Mouse (Mus musculus) stomach, embryonic 15.5 days (tissue): ENCODE results near the gene Notch1. TPM values are rescaled to one million over a fixed set of nuclear protein-coding genes. Genes with fewer than 3 reads are reported as not detected.

Source experiments
- ATAC-seq: fragments of 200-750 bp; cut with Nextera tagmentation; 2 replicates; pipeline ENCODE4 v1.8.0; 2017; ENCODE audit warnings: low read depth, moderate number of reproducible peaks, moderate TSS enrichment; ENCODE audit not compliant: insufficient read depth, low FRiP score
- H3K27ac ChIP-seq: fragments of 300-500 bp; sonication (generic); 2 replicates; pipeline ENCODE4 v1.5.1; 2015; ENCODE audit warnings: mild to moderate bottlenecking, inconsistent platforms
- H3K27me3 ChIP-seq: fragments of 300-500 bp; sonication (generic); replicated peaks from 2 replicates; pipeline ENCODE4 v1.6.1; 2015; ENCODE audit warnings: inconsistent platforms
- H3K36me3 ChIP-seq: fragments of 300-500 bp; sonication (generic); 2 replicates; pipeline ENCODE4 v1.6.1; 2015; ENCODE audit warnings: inconsistent platforms
- H3K4me1 ChIP-seq: fragments of 300-500 bp; sonication (generic); 2 replicates; pipeline ENCODE4 v1.6.1; 2015; ENCODE audit warnings: inconsistent platforms
- H3K4me2 ChIP-seq: fragments of 300-500 bp; sonication (generic); 2 replicates; pipeline ENCODE4 v1.6.1; 2015; ENCODE audit warnings: mild to moderate bottlenecking, inconsistent platforms
- H3K4me3 ChIP-seq: fragments of 300-500 bp; sonication (generic); replicated peaks from 2 replicates; pipeline ENCODE4 v1.5.1; 2015; ENCODE audit warnings: inconsistent platforms
- H3K9ac ChIP-seq: fragments of 300-500 bp; sonication (generic); 2 replicates; pipeline ENCODE4 v1.6.1; 2015; ENCODE audit warnings: inconsistent platforms
- H3K9me3 ChIP-seq: fragments of 300-500 bp; sonication (generic); 2 replicates; pipeline ENCODE4 v1.6.1; 2016; ENCODE audit warnings: inconsistent platforms
- WGBS: fragments of 180-500 bp; shearing (Covaris S2); methylation state at CpG from one replicate; pipeline ENCODE4 v1.1.7; 2015; 5-methylcytosine and 5-hydroxymethylcytosine counted together
- polyA plus RNA-seq: library from polyadenylated mRNA; unstranded; fragments of >200 nt; fragmentation: Nextera tagmentation; extraction: Ambion mirVana; gene quantifications from 2 replicates; pipeline ENCODE4 v1.2.1, GENCODE M21; 2015

Gene Notch1
- polyA plus RNA-seq, 1 experiment from 2014 or later: 16.1 TPM

DNA sequence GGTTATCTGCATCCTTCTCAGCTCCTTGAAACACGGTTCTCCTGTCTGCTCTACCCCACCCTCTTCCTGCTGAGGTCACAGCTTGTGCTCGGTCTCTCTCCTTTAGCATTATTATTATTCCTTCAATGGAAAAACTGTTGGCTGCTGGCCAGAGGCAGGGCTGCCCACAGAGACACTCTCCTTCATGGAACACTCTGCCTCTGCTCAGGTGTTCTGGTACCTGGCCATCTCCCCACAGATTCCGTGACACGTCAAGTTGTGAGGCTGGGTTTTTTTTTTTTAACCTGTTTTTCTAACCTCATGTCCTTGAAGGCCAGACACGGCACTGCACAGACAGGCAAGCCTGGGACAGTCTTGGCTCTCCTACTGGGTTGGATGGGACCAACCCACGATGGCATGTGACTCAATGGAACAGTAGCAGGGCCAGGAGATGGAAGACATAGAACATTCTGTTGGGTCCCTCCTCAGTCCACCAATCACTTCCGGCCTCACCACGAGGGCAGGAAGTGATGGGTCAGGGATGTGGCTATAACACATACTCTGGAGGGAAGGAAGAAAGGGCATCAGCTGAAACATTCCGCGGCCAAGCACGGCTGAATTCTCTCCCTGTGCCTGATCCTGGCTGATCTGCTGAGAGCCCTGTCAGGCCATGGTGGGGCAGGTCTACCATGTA is 18.5 kb downstream of the Notch1 start:
- H3K9ac ChIP-seq: no peak overlapping the region
- peaks cover 89% of the 10 kb centered on the region for H3K4me1 ChIP-seq
- no peak overlapping the region for H3K4me3 ChIP-seq
- no peak for ATAC-seq
- H3K4me2 ChIP-seq: peak overlapping the region; percentile 6; the same call in 1 of the 2 replicates
- no peak overlapping the region for H3K27ac ChIP-seq
- no peaks in the 10 kb centered on the region for H3K9me3 ChIP-seq
- H3K27me3 ChIP-seq: no peaks in the 10 kb centered on the region
- 64% methylated on average over 11 of the region's 11 CpGs for WGBS
- no peaks in the 10 kb centered on the region for H3K36me3 ChIP-seq

GRCm38 (mm10) chr2:26496451-26496850 is 20.0 kb downstream of the Notch1 start:
- no peaks in the 10 kb centered on the region for H3K27me3 ChIP-seq
- H3K4me2 ChIP-seq: no peak overlapping the region
- H3K9me3 ChIP-seq: no peaks in the 10 kb centered on the region
- H3K27ac ChIP-seq: no peak overlapping the region
- 78% methylated on average over 3 of the region's 3 CpGs for WGBS
- ATAC-seq: no peak
- no peaks in the 10 kb centered on the region for H3K36me3 ChIP-seq
- H3K4me3 ChIP-seq: no peak overlapping the region
- no peak overlapping the region for H3K9ac ChIP-seq
- H3K4me1 ChIP-seq: peaks cover 94% of the 10 kb centered on the region

DNA sequence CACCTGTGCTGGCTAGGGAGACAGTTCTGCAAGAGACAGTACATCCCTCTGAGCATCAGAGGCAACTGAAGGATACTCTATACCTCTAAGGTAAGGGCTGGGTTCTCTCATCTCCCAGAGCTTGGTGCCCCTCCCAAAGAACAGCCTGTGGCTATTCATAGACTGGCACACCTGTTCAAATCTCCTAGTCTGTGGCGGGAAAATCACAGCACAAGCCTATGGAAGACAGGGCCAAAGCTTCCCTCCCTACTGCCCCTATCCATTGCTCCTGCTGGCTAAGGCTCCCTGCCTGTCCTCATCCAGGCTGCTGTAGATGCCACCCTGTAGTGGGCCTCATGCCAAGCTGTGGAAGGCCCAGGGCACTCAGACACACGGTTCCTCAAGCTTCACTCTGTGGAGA is 20.8 kb downstream of the Notch1 start:
- Histone ChIP-seq H3K36me3 (no peaks in the 10 kb centered on the region), H3K27ac (no peak overlapping the region), H3K4me1 (peaks cover 94% of the 10 kb centered on the region), H3K4me2 (no peak overlapping the region), H3K9ac (no peak overlapping the region), H3K27me3 (no peaks in the 10 kb centered on the region), H3K9me3 (no peaks in the 10 kb centered on the region), H3K4me3 (no peak overlapping the region)
- ATAC-seq: no peak
- WGBS: 79% methylated on average over 2 of the region's 2 CpGs

- no peaks in the 10 kb centered on the region for H3K9me3 ChIP-seq
- H3K4me2 ChIP-seq: peak overlapping the region; percentile 17; the same call in 1 of the 2 replicates
- no peaks in the 10 kb centered on the region for H3K27me3 ChIP-seq
- no peaks in the 10 kb centered on the region for H3K36me3 ChIP-seq
- no peak for ATAC-seq
- 64% methylated on average over 5 of the region's 5 CpGs for WGBS
- peak overlapping the region; percentile 81 for H3K27ac ChIP-seq
- H3K4me1 ChIP-seq: peaks cover 94% of the 10 kb centered on the region
- no peak overlapping the region for H3K4me3 ChIP-seq
- H3K9ac ChIP-seq: no peak overlapping the region
Measured at GRCm38 (mm10) chr2:26494991-26495390, 21.5 kb downstream of the Notch1 start.

- H3K4me3 ChIP-seq: no peak overlapping the region
- H3K9ac ChIP-seq: no peak overlapping the region
- H3K9me3 ChIP-seq: no peaks in the 10 kb centered on the region
- 14% methylated on average over 7 of the region's 7 CpGs for WGBS
- H3K36me3 ChIP-seq: no peaks in the 10 kb centered on the region
- peak overlapping the region; percentile 17; the same call in 1 of the 2 replicates for H3K4me2 ChIP-seq
- H3K27me3 ChIP-seq: no peaks in the 10 kb centered on the region
- H3K27ac ChIP-seq: peak overlapping the region; percentile 81
- H3K4me1 ChIP-seq: peaks cover 94% of the 10 kb centered on the region
- ATAC-seq: peak; percentile 18; the same call in 1 of the 2 replicates
Measured at GRCm38 (mm10) chr2:26494396-26494795, 22.1 kb downstream of the Notch1 start.

DNA sequence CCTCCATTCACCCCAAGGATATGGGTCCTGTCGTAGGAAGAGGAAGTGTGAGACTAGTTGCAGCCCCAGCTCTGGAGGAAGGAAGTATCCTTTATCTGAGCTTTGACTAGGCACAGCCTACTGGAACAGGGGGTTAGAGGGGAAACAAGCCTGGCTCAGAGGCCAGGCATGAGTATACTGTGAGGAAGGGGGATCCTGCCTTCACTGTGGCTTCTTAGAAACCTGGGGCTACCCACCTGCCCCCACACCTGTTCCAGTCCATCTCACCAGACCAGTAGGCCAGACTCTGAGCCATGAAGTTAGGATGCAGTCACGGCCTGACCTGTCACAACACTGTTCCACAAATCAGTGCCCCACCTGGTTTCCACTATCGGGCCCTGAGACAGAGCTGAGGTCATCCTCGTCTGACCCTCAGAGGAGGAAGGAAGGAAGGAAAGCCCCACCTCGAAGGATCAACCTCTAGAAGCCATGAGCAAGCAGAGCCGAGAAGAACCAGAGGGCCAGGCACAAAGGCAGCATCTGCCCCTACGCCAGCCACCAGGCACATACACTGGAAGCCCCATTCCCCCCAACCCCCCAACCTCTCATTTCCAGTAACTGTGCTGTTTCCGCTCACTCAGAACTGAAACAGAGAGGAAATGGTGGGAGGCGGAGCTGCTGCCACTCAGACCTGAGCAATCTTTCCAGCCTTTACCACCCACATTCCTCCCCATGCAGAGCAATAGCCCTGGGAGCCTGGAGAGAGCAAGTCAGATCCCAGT is 23.3 kb downstream of the Notch1 start:
- Histone ChIP-seq H3K9me3 (no peaks in the 10 kb centered on the region), H3K9ac (no peak overlapping the region), H3K4me3 (no peak overlapping the region), H3K4me1 (peaks cover 94% of the 10 kb centered on the region), H3K27ac (peak overlapping the region; percentile 81), H3K4me2 (peak overlapping the region; percentile 27), H3K36me3 (no peaks in the 10 kb centered on the region), H3K27me3 (no peaks in the 10 kb centered on the region)
- WGBS: 31% methylated on average over 9 of the region's 9 CpGs
- ATAC-seq: no peak; the same call in 1 of the 2 replicates

DNA sequence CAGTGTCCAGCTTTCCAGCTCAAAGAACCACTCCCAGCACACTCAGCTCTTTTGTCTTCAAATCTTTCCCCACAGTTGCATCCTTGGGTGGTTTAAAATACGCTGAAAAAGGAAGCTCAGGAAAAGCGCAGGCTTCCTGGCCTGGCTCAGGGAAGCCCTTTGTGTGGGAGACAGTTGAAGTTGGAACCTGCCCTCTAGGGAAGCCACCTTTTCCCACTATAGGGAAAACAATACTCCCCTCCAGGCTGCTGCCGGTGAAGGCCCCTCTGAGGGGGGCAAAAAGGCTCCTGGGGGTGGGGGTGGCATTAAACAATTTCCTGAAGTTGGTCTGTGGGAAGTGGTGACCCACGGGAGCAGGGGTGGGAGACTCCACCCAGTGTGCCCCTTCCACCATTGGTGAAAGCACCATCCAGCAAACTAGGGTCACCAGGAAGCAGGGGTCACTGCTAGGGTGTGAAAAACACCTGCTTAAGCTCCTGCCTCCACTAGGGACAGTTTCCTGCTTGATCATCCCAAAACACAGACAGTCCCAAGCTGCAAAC is 25.6 kb downstream of the Notch1 start:
- Histone ChIP-seq H3K4me1 (peaks cover 95% of the 10 kb centered on the region), H3K27ac (peak overlapping the region; percentile 6), H3K27me3 (no peaks in the 10 kb centered on the region), H3K9me3 (no peaks in the 10 kb centered on the region), H3K4me2 (no peak overlapping the region), H3K9ac (no peak overlapping the region), H3K36me3 (no peaks in the 10 kb centered on the region), H3K4me3 (no peak overlapping the region)
- 45% methylated on average over 4 of the region's 4 CpGs for whole genome bisulfite sequencing
- no peak for ATAC-seq

- Histone ChIP-seq H3K4me2 (0 out of 2 replicates have a peak overlapping the region, but pooled peaks have one; percentile 23), H3K27me3 (no peaks in the 10 kb centered on the region), H3K9me3 (no peaks in the 10 kb centered on the region), H3K4me3 (no peak overlapping the region), H3K4me1 (peaks cover 93% of the 10 kb centered on the region), H3K36me3 (peaks cover 2% of the 10 kb centered on the region; the same call in 1 of the 2 replicates), H3K27ac (peak overlapping the region; percentile 71), H3K9ac (no peak overlapping the region)
- WGBS: 40% methylated on average over 9 of the region's 9 CpGs
- no peak for ATAC-seq
Measured at GRCm38 (mm10) chr2:26488535-26489135, 27.8 kb downstream of the Notch1 start.

GRCm38 (mm10) chr2:26487322-26488021 is 29.0 kb downstream of the Notch1 start:
- no peaks in the 10 kb centered on the region for H3K9me3 ChIP-seq
- H3K4me2 ChIP-seq: peak overlapping the region; percentile 23
- ATAC-seq: no peak
- peak overlapping the region; percentile 71 for H3K27ac ChIP-seq
- no peak overlapping the region for H3K4me3 ChIP-seq
- no peaks in the 10 kb centered on the region for H3K27me3 ChIP-seq
- peaks cover 93% of the 10 kb centered on the region for H3K4me1 ChIP-seq
- WGBS: 39% methylated on average over 18 of the region's 18 CpGs
- no peak overlapping the region for H3K9ac ChIP-seq
- H3K36me3 ChIP-seq: peaks cover 7% of the 10 kb centered on the region; the same call in 1 of the 2 replicates

- Histone ChIP-seq H3K27ac (peak overlapping the region; percentile 71), H3K4me3 (no peak overlapping the region), H3K27me3 (no peaks in the 10 kb centered on the region), H3K4me2 (peak overlapping the region; percentile 23; the same call in 1 of the 2 replicates), H3K4me1 (peaks cover 91% of the 10 kb centered on the region), H3K36me3 (peaks cover 7% of the 10 kb centered on the region; the same call in 1 of the 2 replicates), H3K9ac (no peak overlapping the region), H3K9me3 (no peaks in the 10 kb centered on the region)
- 34% methylated on average over 3 of the region's 3 CpGs for WGBS
- ATAC-seq: no peak
Measured at GRCm38 (mm10) chr2:26486835-26487321, 29.6 kb downstream of the Notch1 start.

- Histone ChIP-seq H3K4me2 (no peak overlapping the region), H3K36me3 (peaks cover 9% of the 10 kb centered on the region; the same call in 1 of the 2 replicates), H3K9me3 (no peaks in the 10 kb centered on the region), H3K27me3 (no peaks in the 10 kb centered on the region), H3K9ac (no peak overlapping the region), H3K4me1 (peaks cover 90% of the 10 kb centered on the region), H3K4me3 (no peak overlapping the region), H3K27ac (peak overlapping the region; percentile 71; the same call in 1 of the 2 replicates)
- 32% methylated on average over 5 of the region's 5 CpGs for WGBS
- ATAC-seq: no peak
Measured at GRCm38 (mm10) chr2:26486264-26486810, 30.1 kb downstream of the Notch1 start.
